Mouse (Mus musculus) liver, postnatal 0 days (tissue): ENCODE results near the gene Sdsl. TPM values are rescaled to one million over a fixed set of nuclear protein-coding genes. Genes with fewer than 3 reads are reported as not detected.

Source experiments
- ATAC-seq: fragments of 200-750 bp; cut with Nextera tagmentation; 2 replicates; pipeline ENCODE4 v1.8.0; 2017; ENCODE audit warnings: mild to moderate bottlenecking, moderate library complexity
- DNase-seq: peaks from one replicate; pipeline ENCODE4 v3.0.0-alpha.2; 2016
- H3K27ac ChIP-seq: fragments of 300-500 bp; sonication (generic); 2 replicates; pipeline ENCODE4 v1.5.1; 2014; ENCODE audit warnings: antibody characterized with exemption, moderate library complexity, mild to moderate bottlenecking, low read depth
- H3K27me3 ChIP-seq: fragments of 300-500 bp; sonication (generic); 2 replicates; pipeline ENCODE4 v1.6.1; 2014; ENCODE audit warnings: low read length, control low read depth, mixed read lengths; ENCODE audit not compliant: insufficient read depth
- H3K36me3 ChIP-seq: fragments of 300-500 bp; sonication (generic); replicated peaks from 2 replicates; pipeline ENCODE4 v1.6.1; 2014; ENCODE audit warnings: mild to moderate bottlenecking, control low read depth, low read length, moderate library complexity, mixed read lengths; ENCODE audit not compliant: insufficient read depth
- H3K4me1 ChIP-seq: fragments of 300-500 bp; sonication (generic); 2 replicates; pipeline ENCODE4 v1.6.1; 2014; ENCODE audit warnings: antibody characterized with exemption, mild to moderate bottlenecking, control low read depth; ENCODE audit not compliant: insufficient read depth
- H3K4me2 ChIP-seq: fragments of 300-500 bp; sonication (generic); 2 replicates; pipeline ENCODE4 v1.6.1; 2014; ENCODE audit warnings: low read depth, mild to moderate bottlenecking, low read length, moderate library complexity, mixed read lengths
- H3K4me3 ChIP-seq: fragments of 300-500 bp; sonication (generic); 2 replicates; pipeline ENCODE4 v1.5.1; 2014; ENCODE audit warnings: low read depth, low read length
- H3K9ac ChIP-seq: fragments of 300-500 bp; sonication (generic); replicated peaks from 2 replicates; pipeline ENCODE4 v1.6.1; 2014; ENCODE audit warnings: mild to moderate bottlenecking, moderate library complexity
- H3K9me3 ChIP-seq: fragments of 300-500 bp; sonication (generic); 2 replicates; pipeline ENCODE4 v1.6.1; 2016; ENCODE audit warnings: mild to moderate bottlenecking, control low read depth, low read length, mixed read lengths
- CTCF ChIP-seq: sonication (generic); IDR thresholded peaks from 2 replicates; pipeline ENCODE4 v1.5.1; 2016; ENCODE audit warnings: antibody characterized with exemption, low read depth
- EP300 ChIP-seq: IDR thresholded peaks from 2 replicates; pipeline ENCODE4 v1.6.1; 2016; ENCODE audit warnings: antibody characterized with exemption, low read depth, mild to moderate bottlenecking
- WGBS: fragments of 180-500 bp; shearing (Covaris S2); extraction: QIAGEN DNeasy Blood & Tissue Kit; methylation state at CpG from one replicate; pipeline ENCODE4 v1.1.7; 2014; ENCODE audit not compliant: insufficient replicate concordance; 5-methylcytosine and 5-hydroxymethylcytosine counted together
- polyA plus RNA-seq: library from polyadenylated mRNA; unstranded; fragments of >200 nt; fragmentation: Nextera tagmentation; extraction: Ambion mirVana; gene quantifications from 2 replicates; pipeline ENCODE4 v1.2.1, GENCODE M21; 2015

Sdsl gene
- polyA plus RNA-seq, 1 experiment from 2014 or later, result 21.0 TPM

GRCm38 (mm10) chr5:120435006-120435681 is 37.5 kb downstream of the Sdsl start:
- Histone ChIP-seq H3K4me3 (no peak overlapping the region), H3K27ac (no peak overlapping the region), H3K27me3 (peaks cover 97% of the 10 kb centered on the region), H3K4me2 (no peak overlapping the region), H3K4me1 (peaks cover 4% of the 10 kb centered on the region; the same call in 1 of the 2 replicates), H3K9ac (no peak overlapping the region), H3K9me3 (no peaks in the 10 kb centered on the region), H3K36me3 (no peaks in the 10 kb centered on the region)
- TF ChIP-seq CTCF (no peak), EP300 (no peak)
- ATAC-seq (no peak), DNase-seq (no peak)
- under 1% methylated on average over 44 of the region's 44 CpGs for WGBS

GRCm38 (mm10) chr5:120434231-120434735 is 38.3 kb downstream of the Sdsl start:
- Histone ChIP-seq H3K9ac (no peak overlapping the region), H3K27me3 (peaks cover 96% of the 10 kb centered on the region), H3K36me3 (no peaks in the 10 kb centered on the region), H3K4me3 (no peak overlapping the region), H3K27ac (no peak overlapping the region), H3K4me1 (peaks cover 4% of the 10 kb centered on the region; the same call in 1 of the 2 replicates), H3K9me3 (no peaks in the 10 kb centered on the region), H3K4me2 (no peak overlapping the region)
- 2% methylated on average over 21 of the region's 21 CpGs for whole genome bisulfite sequencing
- TF ChIP-seq CTCF (no peak), EP300 (no peak)
- no peak for DNase-seq
- ATAC-seq, result no peak

GRCm38 (mm10) chr5:120433135-120433760 is 39.4 kb downstream of the Sdsl start:
- 5% methylated on average over 13 of the region's 13 CpGs for WGBS
- H3K4me2 ChIP-seq, result no peak overlapping the region
- no peak for ATAC-seq

GRCm38 (mm10) chr5:120432486-120433015 is 40.1 kb downstream of the Sdsl start:
- DNase-seq, result no peak
- peaks cover 96% of the 10 kb centered on the region for H3K27me3 ChIP-seq
- no peak for ATAC-seq
- 3% methylated on average over 9 of the region's 9 CpGs for WGBS
- no peaks in the 10 kb centered on the region for H3K9me3 ChIP-seq
- H3K9ac ChIP-seq, result no peak overlapping the region
- no peak overlapping the region for H3K27ac ChIP-seq
- H3K4me3 ChIP-seq, result no peak overlapping the region
- peaks cover 4% of the 10 kb centered on the region; the same call in 1 of the 2 replicates for H3K4me1 ChIP-seq
- H3K4me2 ChIP-seq, result no peak overlapping the region
- no peaks in the 10 kb centered on the region for H3K36me3 ChIP-seq
- TF ChIP-seq CTCF, result no peak
- TF ChIP-seq EP300, result no peak

More at GRCm38 (mm10) chr5:120433135-120433760, 39.4 kb downstream of the Sdsl start:
- Histone ChIP-seq H3K4me3 (no peak overlapping the region), H3K9ac (no peak overlapping the region), H3K9me3 (no peaks in the 10 kb centered on the region), H3K27me3 (peaks cover 96% of the 10 kb centered on the region), H3K4me1 (peaks cover 4% of the 10 kb centered on the region; the same call in 1 of the 2 replicates), H3K27ac (no peak overlapping the region), H3K36me3 (no peaks in the 10 kb centered on the region)
- TF ChIP-seq EP300 (no peak), CTCF (no peak)
- DNase-seq, result no peak

- Histone ChIP-seq H3K9ac (no peak within 1 kb of the TSS), H3K27ac (no peak within 1 kb of the TSS), H3K36me3 (no peaks in the 10 kb centered on the region), H3K27me3 (peaks cover 96% of the 10 kb centered on the region), H3K4me1 (peaks cover 4% of the 10 kb centered on the region; the same call in 1 of the 2 replicates), H3K4me2 (no peak within 1 kb of the TSS), H3K4me3 (no peak within 1 kb of the TSS), H3K9me3 (no peaks in the 10 kb centered on the region)
- WGBS, result 2% methylated on average over 68 of the region's 69 CpGs
- no peak for TF ChIP-seq CTCF
- TF ChIP-seq EP300, result no peak
- ATAC-seq (no peak), DNase-seq (no peak)
Observed at GRCm38 (mm10) chr5:120431649-120432485, 40.7 kb downstream of the Sdsl start, which contains the start of gene Lhx5. Lhx5 (plus strand) TSS chr5:120431699.
